Mouse (Mus musculus): Measurements from ENCODE around the gene Lrrfip1. TPM values are rescaled to one million over a fixed set of nuclear protein-coding genes. Genes with fewer than 3 reads are reported as not detected.

The Lrrfip1 gene
- total RNA-seq, 2 experiments from 2014 or later: 131 to 149 TPM

DNA sequence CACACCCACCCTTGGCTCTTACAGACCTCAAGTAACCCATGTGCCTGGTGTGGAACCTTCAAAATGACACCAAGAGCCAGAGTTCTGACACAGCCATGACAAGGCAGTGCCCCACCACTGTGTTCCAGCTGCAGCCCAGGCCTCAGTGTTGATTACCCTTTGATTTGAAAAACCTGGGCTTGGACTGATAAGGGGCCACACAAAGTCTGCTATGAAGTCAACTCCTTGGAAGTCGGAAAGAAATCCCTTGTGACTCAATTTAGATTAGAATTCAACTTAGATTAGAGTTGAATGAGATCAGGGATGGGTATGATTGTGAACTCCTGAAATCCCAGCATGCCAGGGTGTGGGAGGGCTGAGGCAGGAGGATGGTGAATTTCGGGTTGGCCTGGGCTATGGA lies 68.1 kb downstream of the Lrrfip1 start:
- intact Hi-C loops (cut with DNase I): no loop called here

DNA sequence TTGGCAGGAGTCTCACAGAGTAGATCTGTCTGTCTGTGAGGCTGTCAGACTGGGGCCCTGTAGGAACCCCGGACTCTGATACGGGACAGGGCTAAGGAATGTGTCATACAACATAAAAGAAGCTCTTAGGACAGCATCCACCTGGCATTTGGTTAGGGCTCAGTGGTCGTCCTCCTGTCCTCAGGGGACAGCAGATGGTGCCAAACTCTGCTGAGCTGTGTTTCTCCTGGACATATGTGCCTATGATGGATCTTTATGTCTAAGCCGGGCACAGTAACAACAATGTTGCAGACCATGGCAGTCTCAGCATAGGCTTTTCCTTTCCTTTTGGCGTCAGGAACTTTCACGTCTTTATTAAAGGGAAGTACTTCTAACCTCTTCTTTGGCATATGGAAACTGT lies 69.2 kb downstream of the Lrrfip1 start:
- no peak for TF ChIP-seq CTCF (IDR thresholded peaks at IDR 0.05)
- no peak overlapping the region for H3K4me3 ChIP-seq
- no peak for DNase-seq
- H3K27ac ChIP-seq: peak overlapping the region; percentile 95
- intact Hi-C loops (cut with DNase I): no loop called here

More for the DNA sequence above, 68.1 kb downstream of the Lrrfip1 start:
- H3K27ac ChIP-seq: peak overlapping the region; percentile 95
- no peak overlapping the region for H3K4me3 ChIP-seq
- no peak for DNase-seq
- no peak for TF ChIP-seq CTCF (IDR thresholded peaks at IDR 0.05)

- no peak for DNase-seq
- TF ChIP-seq CTCF (IDR thresholded peaks at IDR 0.05): no peak
- Histone ChIP-seq H3K27ac (peak overlapping the region; percentile 95), H3K4me3 (no peak overlapping the region)
- intact Hi-C loops (cut with DNase I): no loop called here
Observed at GRCm38 (mm10) chr1:91069575-91069974, 71.0 kb downstream of the Lrrfip1 start.

GRCm38 (mm10) chr1:91070547-91070946 lies 72.0 kb downstream of the Lrrfip1 start:
- no peak for DNase-seq
- Histone ChIP-seq H3K27ac (peak overlapping the region; percentile 95), H3K4me3 (no peak overlapping the region)
- intact Hi-C loops (cut with DNase I): no loop called here
- no peak for TF ChIP-seq CTCF (IDR thresholded peaks at IDR 0.05)

GRCm38 (mm10) chr1:91071671-91072290 lies 73.2 kb downstream of the Lrrfip1 start:
- Histone ChIP-seq H3K27ac (peak overlapping the region; percentile 95), H3K4me3 (peak overlapping the region; percentile 54)
- peak; percentile 71 for DNase-seq
- no peak for TF ChIP-seq CTCF (IDR thresholded peaks at IDR 0.05)
- intact Hi-C loops (cut with DNase I): no loop called here

DNA sequence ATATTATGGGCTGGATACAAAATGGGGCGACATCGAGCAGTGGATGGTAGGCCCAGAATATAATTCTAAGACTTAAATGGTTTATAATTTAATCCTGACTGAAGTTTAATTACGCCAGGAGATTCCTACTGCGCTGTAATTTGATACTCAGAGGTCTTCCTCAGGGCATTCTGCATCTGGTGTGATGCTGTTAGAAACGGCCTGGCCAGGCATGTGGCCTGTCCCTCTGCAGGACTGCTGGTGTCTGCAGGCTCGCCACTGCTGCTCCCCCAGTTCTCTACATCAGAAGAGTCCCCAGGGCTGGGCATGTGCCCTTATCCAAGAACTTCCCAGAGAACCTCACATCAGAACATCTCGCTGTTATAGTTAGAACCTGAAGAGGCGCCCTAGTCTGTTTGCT lies 78.4 kb downstream of the Lrrfip1 start:
- intact Hi-C loops (cut with DNase I): no loop called here
- no peak for DNase-seq

DNA sequence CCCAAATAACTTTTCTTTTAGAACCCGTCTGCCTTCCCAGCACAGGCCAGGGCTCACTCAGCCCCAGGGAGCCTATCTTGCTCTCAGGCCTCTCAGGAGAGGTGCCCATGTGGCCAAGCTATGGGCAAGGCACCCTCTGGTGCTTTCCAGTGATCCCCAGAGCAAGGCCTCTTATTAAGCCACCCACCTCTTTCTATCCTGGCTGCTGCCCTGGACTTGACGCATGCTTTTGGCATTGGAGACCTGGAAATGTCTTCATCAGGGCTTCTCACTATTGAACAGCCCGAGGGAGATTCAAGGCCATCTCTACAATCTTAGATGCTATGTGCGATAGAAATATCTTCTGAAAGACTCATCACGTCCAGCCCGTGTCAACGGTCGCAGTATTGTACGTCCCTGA lies 78.9 kb downstream of the Lrrfip1 start:
- H3K4me3 ChIP-seq: no peak overlapping the region
- H3K27ac ChIP-seq: peak overlapping the region; percentile 95
- intact Hi-C loops (cut with DNase I): no loop called here
- no peak for TF ChIP-seq CTCF (IDR thresholded peaks at IDR 0.05)
- peak; percentile 57 for DNase-seq

More for the DNA sequence above, 78.4 kb downstream of the Lrrfip1 start:
- Histone ChIP-seq H3K27ac (peak overlapping the region; percentile 95), H3K4me3 (no peak overlapping the region)
- TF ChIP-seq CTCF (IDR thresholded peaks at IDR 0.05): peak; percentile 2; the same call in 1 of the 2 replicates

- no peak overlapping the region for H3K4me3 ChIP-seq
- TF ChIP-seq CTCF (IDR thresholded peaks at IDR 0.05): no peak
- no peak for DNase-seq
- H3K27ac ChIP-seq: peak overlapping the region; percentile 95
- intact Hi-C loops (cut with DNase I): no loop called here
Observed at GRCm38 (mm10) chr1:91077980-91078379, 79.4 kb downstream of the Lrrfip1 start.

- intact Hi-C loops (cut with DNase I): no loop called here
- Histone ChIP-seq H3K27ac (peak overlapping the region; percentile 73), H3K4me3 (no peak overlapping the region)
- no peak for TF ChIP-seq CTCF (IDR thresholded peaks at IDR 0.05)
- no peak for DNase-seq
Observed at GRCm38 (mm10) chr1:91079740-91080422, 81.3 kb downstream of the Lrrfip1 start.

GRCm38 (mm10) chr1:91080423-91080749 lies 81.8 kb downstream of the Lrrfip1 start:
- DNase-seq: peak; percentile 50
- TF ChIP-seq CTCF (IDR thresholded peaks at IDR 0.05): peak; percentile 24
- intact Hi-C loops (cut with DNase I): no loop called here
- Histone ChIP-seq H3K27ac (peak overlapping the region; percentile 73), H3K4me3 (no peak overlapping the region)

- Histone ChIP-seq H3K27ac (peak overlapping the region; percentile 81), H3K4me3 (no peak overlapping the region)
- TF ChIP-seq CTCF (IDR thresholded peaks at IDR 0.05): no peak
- intact Hi-C loops (cut with DNase I): no loop called here
- peak; percentile 73 for DNase-seq
Observed at GRCm38 (mm10) chr1:91084374-91084773, 85.8 kb downstream of the Lrrfip1 start.

DNA sequence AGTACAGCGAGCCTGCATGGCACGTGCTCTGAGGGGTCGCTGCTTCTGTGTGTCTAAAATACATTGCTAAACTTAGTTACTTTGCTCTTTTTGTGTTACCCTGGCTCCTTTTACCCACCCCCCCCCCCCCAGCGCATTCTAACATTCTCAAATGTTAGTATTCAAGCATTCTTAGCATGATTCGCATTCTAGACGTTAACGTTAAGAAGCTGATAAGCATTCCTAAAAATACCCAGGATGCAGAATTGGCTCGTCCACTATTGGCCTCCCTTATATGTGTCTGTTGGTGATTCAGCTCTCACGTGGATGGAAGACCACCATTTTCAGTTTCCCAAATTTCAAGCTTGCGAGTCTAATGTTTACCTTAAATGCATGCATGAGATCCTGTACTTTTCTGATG lies 86.5 kb downstream of the Lrrfip1 start:
- H3K27ac ChIP-seq: peak overlapping the region; percentile 81
- DNase-seq: no peak
- no peak for TF ChIP-seq CTCF (IDR thresholded peaks at IDR 0.05)
- H3K4me3 ChIP-seq: no peak overlapping the region
- intact Hi-C loops (cut with DNase I): no loop called here

DNA sequence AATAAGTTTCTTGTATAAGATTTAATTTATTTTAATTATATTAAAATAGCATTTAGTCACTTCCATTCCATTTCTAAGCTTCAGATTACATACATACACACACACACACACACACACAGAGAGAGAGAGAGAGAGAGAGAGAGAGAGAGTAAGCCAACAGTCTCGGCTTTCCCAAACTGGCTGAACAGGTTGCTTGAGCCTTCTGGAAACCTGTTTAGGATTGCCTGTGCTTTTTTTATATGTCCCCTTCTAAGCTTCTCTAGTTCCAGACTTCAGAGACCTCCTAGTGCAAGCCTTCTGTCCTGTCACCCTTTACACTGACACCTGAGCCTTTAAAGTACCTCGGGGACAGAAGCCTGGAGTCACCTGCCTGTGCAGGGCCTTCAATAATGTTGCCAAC lies 87.1 kb downstream of the Lrrfip1 start:
- H3K4me3 ChIP-seq: no peak overlapping the region
- peak overlapping the region; percentile 81 for H3K27ac ChIP-seq
- no peak for DNase-seq
- intact Hi-C loops (cut with DNase I): no loop called here
- no peak for TF ChIP-seq CTCF (IDR thresholded peaks at IDR 0.05)

- no peak for DNase-seq
- H3K4me3 ChIP-seq: no peak overlapping the region
- H3K27ac ChIP-seq: peak overlapping the region; percentile 81
- TF ChIP-seq CTCF (IDR thresholded peaks at IDR 0.05): no peak
- intact Hi-C loops (cut with DNase I): no loop called here
Observed at GRCm38 (mm10) chr1:91086325-91086724, 87.8 kb downstream of the Lrrfip1 start.

Data from gastrocnemius, adult 2 months (tissue).